In genomic region chr3:153944335-153944990, GRCm38 (mm10) we compare ENCODE assay signal across 8 mouse cellular contexts. TPM values are rescaled to one million over a fixed set of nuclear protein-coding genes. Genes with fewer than 3 reads are reported as not detected.
A peak's percentile ranks its signal among the peaks of the same experiment; 100 is the strongest.
DNase-seq lines count a peak whose midpoint lies in the region; ATAC-seq and TF ChIP-seq lines count a peak whose summit lies in the region.

Acadm (minus strand) TSS chr3:153944632.

- DNase-seq in forebrain, embryonic 14.5 days (ENCODE audit: low spot score) = peak; percentile 94
- DNase-seq in heart, postnatal 14 days = peak; percentile 98 to 99
- peak; percentile 95 for DNase-seq in layer of hippocampus, adult 11-12 months (ENCODE audit: low spot score)
- DNase-seq in lung, adult 18-20 months = peak; percentile 98
- DNase-seq in testis, postnatal 14 days (ENCODE audit: low spot score) = peak; percentile 96

- peak within 1 kb of the TSS; percentile 64 for H3K9ac ChIP-seq in ES-Bruce4 (ENCODE audit: low read depth, poor library complexity, severe bottlenecking)
- H3K9ac ChIP-seq in forebrain, embryonic 14.5 days (ENCODE audit: low read length) = peak within 1 kb of the TSS; percentile 76
- H3K9ac ChIP-seq in neural tube, embryonic 15.5 days (replicated peaks) = peak within 1 kb of the TSS; percentile 68

- peak; percentile 92 for ATAC-seq in cerebellum, adult (ENCODE audit: insufficient number of reproducible peaks, low FRiP score, low TSS enrichment)
- ATAC-seq in forebrain, embryonic 14.5 days = peak; percentile 95
- peak; percentile 95 for ATAC-seq in neural tube, embryonic 15.5 days (ENCODE audit: low FRiP score)

- no peaks in the 10 kb centered on the region for H3K36me3 ChIP-seq in ES-Bruce4 (ENCODE audit: control insufficient read depth, insufficient read depth, low read length, poor library complexity, severe bottlenecking)
- H3K36me3 ChIP-seq in forebrain, embryonic 14.5 days (ENCODE audit: control insufficient read depth, insufficient read depth, low read length) = peaks cover 5% of the 10 kb centered on the region; the same call in 1 of the 2 replicates
- no peaks in the 10 kb centered on the region for H3K36me3 ChIP-seq in neural tube, embryonic 15.5 days

- H3K4me3 ChIP-seq in ES-Bruce4 (ENCODE audit: low read depth, low read length) = peak within 1 kb of the TSS; percentile 93
- peak within 1 kb of the TSS; percentile 60 for H3K4me3 ChIP-seq in forebrain, embryonic 14.5 days (ENCODE audit: low read depth, low read length)
- peak within 1 kb of the TSS; percentile 76 for H3K4me3 ChIP-seq in neural tube, embryonic 15.5 days (replicated peaks)

- TF ChIP-seq POLR2A in ES-Bruce4 (IDR thresholded peaks at IDR 0.05; ENCODE audit: insufficient read depth, low read length) = peak; percentile 84

- TF ChIP-seq EP300 in ES-Bruce4 (IDR thresholded peaks at IDR 0.05; ENCODE audit: insufficient read depth, low read depth, low read length) = no peak

- peak within 1 kb of the TSS; percentile 75 for H3K4me2 ChIP-seq in forebrain, embryonic 14.5 days (ENCODE audit: low read length)
- H3K4me2 ChIP-seq in neural tube, embryonic 15.5 days = peak within 1 kb of the TSS; percentile 78

- under 1% methylated on average over 40 of the region's 41 CpGs for WGBS in forebrain, embryonic 14.5 days
- WGBS in neural tube, embryonic 15.5 days = under 1% methylated on average over 41 of the region's 41 CpGs

- no peaks in the 10 kb centered on the region for H3K27me3 ChIP-seq in ES-Bruce4 (ENCODE audit: control insufficient read depth, insufficient read depth, low read length, poor library complexity, severe bottlenecking)
- no peaks in the 10 kb centered on the region for H3K27me3 ChIP-seq in forebrain, embryonic 14.5 days (replicated peaks; ENCODE audit: control insufficient read depth, insufficient read depth, low read length)
- no peaks in the 10 kb centered on the region for H3K27me3 ChIP-seq in neural tube, embryonic 15.5 days (replicated peaks)

- peaks cover 3% of the 10 kb centered on the region for H3K4me1 ChIP-seq in ES-Bruce4 (ENCODE audit: control insufficient read depth, insufficient read depth, low read length)
- H3K4me1 ChIP-seq in forebrain, embryonic 14.5 days (ENCODE audit: control insufficient read depth, insufficient read depth, low read length) = peaks cover 12% of the 10 kb centered on the region
- peaks cover 22% of the 10 kb centered on the region for H3K4me1 ChIP-seq in neural tube, embryonic 15.5 days

- TF ChIP-seq CTCF in ES-Bruce4 (IDR thresholded peaks at IDR 0.05; ENCODE audit: low read depth, low read length) = no peak

- no peak within 1 kb of the TSS for H3K27ac ChIP-seq in ES-Bruce4 (ENCODE audit: insufficient read depth, low read length)
- H3K27ac ChIP-seq in forebrain, embryonic 14.5 days (ENCODE audit: low read depth, low read length) = peak within 1 kb of the TSS; percentile 44; the same call in 1 of the 2 replicates
- peak within 1 kb of the TSS; percentile 87 for H3K27ac ChIP-seq in neural tube, embryonic 15.5 days (replicated peaks)

- intact Hi-C loops in heart, postnatal 14 days (cut with DNase I) = loop anchor here (10.0 kb wide), 1 partner anchor 650 kb away; the partner anchor contains the start of genes Cryz and Tyw3

- H3K9me3 ChIP-seq in ES-Bruce4 (replicated peaks; ENCODE audit: control insufficient read depth, insufficient read depth, low read length, poor library complexity, severe bottlenecking) = no peaks in the 10 kb centered on the region
- H3K9me3 ChIP-seq in forebrain, embryonic 14.5 days (replicated peaks; ENCODE audit: control insufficient read depth, low read length) = no peaks in the 10 kb centered on the region
- H3K9me3 ChIP-seq in neural tube, embryonic 15.5 days (replicated peaks) = no peaks in the 10 kb centered on the region

RNA-seq across cellular contexts. Expression of gene Acadm, which starts in this region (rescaled TPM):
- polyA plus RNA-seq in ES-Bruce4 (2011; ENCODE audit: insufficient read depth, insufficient read length, low read depth, missing spikeins) = 88.7 and 105 TPM in 2 replicates
- polyA plus RNA-seq in forebrain, embryonic 14.5 days (2014; fragmentation: Nextera tagmentation; extraction: Ambion mirVana) = 42.1 and 47.5 TPM in 2 replicates
- total RNA-seq in heart, postnatal 14 days (2021) = 100 to 1,000 TPM; 980 to 999 TPM
- polyA plus RNA-seq in neural tube, embryonic 15.5 days (2015; fragmentation: Nextera tagmentation; extraction: Ambion mirVana) = 59.3 and 68.0 TPM in 2 replicates
